Mouse (Mus musculus): ENCODE measurements around the gene Gskip. TPM values are rescaled to one million over a fixed set of nuclear protein-coding genes. Genes with fewer than 3 reads are reported as not detected.

Gskip gene
- polyA plus RNA-seq, 1 experiment from 2014 or later = 28.5 TPM

Other genes with a start within 250 kb of the Gskip start
- gene D430019H16Rik, start 231.0 kb upstream of the Gskip start, polyA plus RNA-seq (2015; fragmentation: Nextera tagmentation; extraction: Ambion mirVana) = 12.3 and 12.7 TPM in 2 replicates
- gene Bdkrb2, start 121.6 kb upstream of the Gskip start, polyA plus RNA-seq (2015; fragmentation: Nextera tagmentation; extraction: Ambion mirVana) = 2.1 TPM in 2 replicates
- 0.39 and 0.42 TPM in 2 replicates for gene Bdkrb1, start 81.7 kb upstream of the Gskip start, polyA plus RNA-seq (2015; fragmentation: Nextera tagmentation; extraction: Ambion mirVana)
- 13.0 and 13.6 TPM in 2 replicates for gene Atg2b, start 382 bp downstream of the Gskip start, polyA plus RNA-seq (2015; fragmentation: Nextera tagmentation; extraction: Ambion mirVana)
- gene Ak7, start 21.1 kb downstream of the Gskip start, polyA plus RNA-seq (2015; fragmentation: Nextera tagmentation; extraction: Ambion mirVana) = 1.9 and 2.5 TPM in 2 replicates
- gene Papola, start 99.9 kb downstream of the Gskip start, polyA plus RNA-seq (2015; fragmentation: Nextera tagmentation; extraction: Ambion mirVana) = 151 and 157 TPM in 2 replicates